Comparison of ENCODE assay signal across 16 mouse cellular contexts in the genomic region with DNA sequence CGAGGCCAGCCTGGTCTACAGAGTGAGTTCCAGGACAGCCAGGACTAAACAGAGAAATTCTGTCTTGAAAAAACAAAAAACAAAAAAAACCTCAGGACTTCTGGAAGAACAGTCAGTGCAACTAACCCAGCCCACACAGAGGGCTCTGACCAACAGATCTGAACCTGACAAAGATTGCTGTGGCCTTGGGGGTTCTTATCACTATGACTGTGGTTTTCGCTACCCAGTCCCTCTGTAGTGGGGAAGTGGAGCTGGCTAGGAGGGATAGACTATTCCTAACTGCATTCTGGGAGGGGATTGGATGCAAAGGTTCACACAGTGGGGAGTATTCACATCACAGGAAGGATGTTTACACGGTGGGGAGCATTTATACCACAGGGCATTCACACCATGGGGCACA.
"Had no signal": no experiment of that assay in that cellular context is flagged by ENCODE, and none has a peak within 500 bp of the region (broad histone marks: within the 10 kb centered on the region; RNA-seq: fewer than 3 reads in every experiment).

No protein-coding gene starts in this region.

- H3K4me1 ChIP-seq: neural tube, embryonic 13.5 days; neural tube, embryonic 15.5 days; stomach, embryonic 15.5 days had no signal

- H3K9ac ChIP-seq: neural tube, embryonic 13.5 days; neural tube, embryonic 15.5 days; stomach, embryonic 15.5 days had no signal

- H3K36me3 ChIP-seq: neural tube, embryonic 13.5 days; neural tube, embryonic 15.5 days; stomach, embryonic 15.5 days had no signal

- DNase-seq: retina, postnatal 1 day; right cerebral cortex, adult 18-20 months; right cerebral cortex, postnatal 14 days; right cerebral cortex, postnatal 25 days; right cerebral cortex, postnatal 4 days; spleen, adult 18-20 months; thymus, adult 18-20 months; thymus, adult 2 months; thymus, postnatal 14 days; thymus, postnatal 25 days; thymus, postnatal 36 days; thymus, postnatal 4 days had no signal

- H3K27ac ChIP-seq: neural tube, embryonic 13.5 days; neural tube, embryonic 15.5 days; stomach, embryonic 15.5 days; stomach, postnatal 0 days had no signal

- H3K27me3 ChIP-seq: neural tube, embryonic 13.5 days; neural tube, embryonic 15.5 days; stomach, embryonic 15.5 days had no signal

- H3K4me2 ChIP-seq: neural tube, embryonic 13.5 days; neural tube, embryonic 15.5 days; stomach, embryonic 15.5 days had no signal

- H3K4me3 ChIP-seq: neural tube, embryonic 13.5 days; neural tube, embryonic 15.5 days; stomach, embryonic 15.5 days had no signal

- H3K9me3 ChIP-seq: neural tube, embryonic 13.5 days; neural tube, embryonic 15.5 days; stomach, embryonic 15.5 days had no signal
